Mouse (Mus musculus): Measurements from ENCODE around the gene Fhl3. TPM values are rescaled to one million over a fixed set of nuclear protein-coding genes. Genes with fewer than 3 reads are reported as not detected.

Gene Fhl3
- total RNA-seq, 2 experiments from 2014 or later, result 8.1 to 9.0 TPM

Small RNAs within 50 kb of the gene (microRNA-seq; reads per million reads assigned to microRNA genes)
- gene Gm24721, result not detected
- not detected for gene Mir697
- not detected for gene Mir698

Other genes starting within 250 kb of the Fhl3 start
- not detected for gene 3100002H09Rik, start 89.9 kb upstream of the Fhl3 start, total RNA-seq (2021)
- gene Pou3f1, start 43.9 kb upstream of the Fhl3 start, total RNA-seq (2021), result under 1 TPM in 1 of 2 experiments, not detected in 1; 0.10 TPM
- 10 to 100 TPM; 30.0 to 40.6 TPM for gene Utp11, start 7.1 kb upstream of the Fhl3 start, total RNA-seq (2021)
- gene Sf3a3, start 14.1 kb downstream of the Fhl3 start, total RNA-seq (2021), result 10 to 100 TPM; 39.3 to 39.6 TPM
- 10 to 100 TPM; 15.9 to 21.0 TPM for gene Inpp5b, start 41.1 kb downstream of the Fhl3 start, total RNA-seq (2021)
- 10 to 100 TPM; 21.7 to 26.6 TPM for gene Mtf1, start 101.4 kb downstream of the Fhl3 start, total RNA-seq (2021)
- gene Yrdc, start 150.0 kb downstream of the Fhl3 start, total RNA-seq (2021), result 10 to 100 TPM; 47.0 to 50.6 TPM
- 10 to 100 TPM; 43.4 to 49.2 TPM for gene 1110065P20Rik, start 150.5 kb downstream of the Fhl3 start, total RNA-seq (2021)
- gene Maneal, start 161.5 kb downstream of the Fhl3 start, total RNA-seq (2021), result 1 to 10 TPM; 3.8 to 4.4 TPM
- 1 to 10 TPM; 2.4 to 3.3 TPM for gene Epha10, start 180.2 kb downstream of the Fhl3 start, total RNA-seq (2021)
- 10 to 100 TPM in 1 of 2 experiments, 1 to 10 TPM in 1; 9.8 to 17.9 TPM for gene 9930104L06Rik, start 236.3 kb downstream of the Fhl3 start, total RNA-seq (2021)
- 1 to 10 TPM; 5.7 to 7.6 TPM for gene Cdca8, start 238.6 kb downstream of the Fhl3 start, total RNA-seq (2021)

Data from adrenal gland, postnatal 36 days (tissue).